Mouse (Mus musculus) adrenal gland, postnatal 25 days (tissue): ENCODE data around the gene Kctd15. TPM values are rescaled to one million over a fixed set of nuclear protein-coding genes. Genes with fewer than 3 reads are reported as not detected.
A peak's percentile ranks its signal among the peaks of the same experiment; 100 is the strongest.

Experiments used
- DNase-seq: peaks from one replicate; pipeline ENCODE4 v3.0.0; 2021; ENCODE audit warnings: mixed read lengths
- long read RNA-seq: library from polyadenylated mRNA; stranded (forward); transcript quantifications from one replicate; pipeline ENCODE4 v2.0.0, GENCODE M21; 2021
- total RNA-seq: library from RNA; stranded (reverse); gene quantifications from 2 replicates; pipeline ENCODE4 v1.2.3, GENCODE M21; 2021

Kctd15 gene
- total RNA-seq = 9.4 and 9.7 TPM in 2 replicates
- long read RNA-seq, partial matches to known transcripts = 2 of 7 reads
- long read RNA-seq, other reads (novel, unspliced or antisense) = 1 of 7 reads

DNA sequence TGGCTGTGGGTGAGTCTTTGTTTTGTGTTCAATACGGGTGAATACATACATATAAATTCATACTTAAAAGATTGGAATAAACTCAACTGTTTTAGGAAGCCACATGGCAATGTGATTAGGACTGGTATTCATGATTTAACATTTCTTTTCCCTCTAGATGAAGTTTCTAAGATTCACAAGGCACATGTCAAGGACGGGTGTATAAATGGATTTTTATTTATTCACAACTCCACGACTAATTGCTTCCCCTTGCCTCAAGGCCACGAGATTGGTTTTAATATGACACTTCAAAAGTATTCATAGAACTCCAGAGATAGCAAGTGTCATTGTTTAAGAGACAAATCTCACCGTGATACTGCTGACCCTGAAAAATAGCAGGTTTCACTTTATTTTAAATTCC is at the start of gene Kctd15:
Gene Kctd15, minus strand, starts transcription at position 101 of the 400 bp plus-strand sequence.
- no peak for DNase-seq

DNA sequence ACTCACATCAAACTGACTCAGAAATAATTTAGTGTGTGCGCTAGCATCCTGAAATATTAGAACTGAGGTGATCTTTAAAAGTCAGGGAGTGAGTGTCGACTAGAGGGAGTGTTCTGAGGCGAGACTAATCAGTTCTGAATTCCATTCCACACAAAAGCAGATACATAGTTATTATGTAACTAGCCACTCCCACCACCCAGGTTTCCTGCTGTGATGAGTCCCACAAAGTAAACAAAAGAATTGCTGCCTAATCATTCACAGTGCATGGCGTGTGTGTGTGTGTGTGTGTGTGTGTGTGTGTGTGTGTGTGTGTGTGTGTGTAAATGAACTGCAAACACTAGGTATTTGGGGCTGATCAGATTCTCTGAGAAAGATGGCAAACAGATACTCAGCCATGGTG is 47.9 kb upstream of the Kctd15 start:
- DNase-seq = no peak

DNA sequence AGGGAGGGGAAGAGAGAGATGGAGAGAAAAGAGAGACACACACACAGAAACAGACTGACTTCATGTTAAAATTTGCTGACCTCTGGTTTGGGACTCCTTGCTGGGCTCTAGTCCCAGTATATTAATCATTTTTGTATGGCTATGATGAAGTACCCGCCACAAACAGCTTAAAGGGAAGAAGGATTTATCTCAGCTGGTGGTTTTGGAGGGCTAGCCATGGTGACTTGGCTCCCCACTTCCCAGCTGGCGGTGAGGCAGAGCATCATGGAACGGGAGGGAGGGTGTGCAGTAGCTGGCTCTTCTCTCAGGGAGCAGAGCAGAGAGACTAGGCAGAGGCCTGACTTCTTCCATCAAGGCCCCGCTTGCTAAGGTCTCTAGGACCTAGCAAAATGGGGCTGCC is 46.9 kb upstream of the Kctd15 start:
- DNase-seq = no peak

DNA sequence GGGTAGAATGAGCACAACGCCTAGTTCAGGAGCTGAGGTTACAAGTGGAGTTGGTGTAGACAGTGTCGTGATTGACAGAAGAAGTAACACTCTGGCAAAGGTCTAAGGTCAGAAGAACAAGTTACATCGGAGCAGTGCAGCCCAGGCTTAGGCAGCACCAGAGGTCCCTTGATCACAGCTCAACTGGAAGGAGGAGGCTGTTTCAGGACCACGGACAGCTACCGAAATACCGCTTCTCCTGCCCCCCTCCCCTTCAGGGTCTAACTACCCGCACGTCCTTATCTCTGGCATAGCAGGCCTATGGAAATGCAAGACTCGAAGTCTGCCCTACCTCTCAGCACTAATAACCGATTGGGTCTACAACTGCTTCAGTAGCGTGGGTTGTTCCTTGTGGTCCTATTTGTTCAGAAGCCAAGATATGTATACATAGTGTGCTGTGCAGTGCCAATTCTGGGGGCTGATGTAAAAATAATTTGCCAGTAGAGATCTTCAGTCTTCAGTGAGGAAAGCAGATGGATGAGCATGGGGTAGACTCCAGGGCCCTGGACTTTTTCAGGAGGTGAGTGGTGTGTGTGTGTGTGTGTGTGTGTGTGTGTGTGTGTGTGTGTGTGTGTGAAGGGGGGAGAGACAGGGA is 46.3 kb upstream of the Kctd15 start:
- peak; percentile 50 for DNase-seq

DNA sequence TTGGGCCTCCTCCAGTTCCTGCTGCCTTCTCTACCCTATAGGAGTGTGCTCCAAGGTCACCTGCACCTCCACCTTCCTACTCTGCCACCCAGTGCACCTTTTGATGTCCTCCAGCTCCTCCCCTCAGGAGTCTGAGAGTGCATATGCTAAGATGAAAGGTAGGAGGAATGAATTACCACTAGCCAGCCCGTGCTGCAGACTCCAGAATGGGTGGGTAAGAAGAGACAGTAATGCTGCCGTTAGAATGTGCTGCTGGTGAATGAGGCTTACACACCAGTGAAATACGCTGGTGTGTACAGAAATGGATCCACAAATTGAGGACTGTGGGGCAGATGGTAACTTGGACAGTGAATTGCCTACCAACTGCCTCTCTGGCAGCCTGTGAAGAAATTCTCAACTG is 43.4 kb upstream of the Kctd15 start:
- DNase-seq = no peak

DNA sequence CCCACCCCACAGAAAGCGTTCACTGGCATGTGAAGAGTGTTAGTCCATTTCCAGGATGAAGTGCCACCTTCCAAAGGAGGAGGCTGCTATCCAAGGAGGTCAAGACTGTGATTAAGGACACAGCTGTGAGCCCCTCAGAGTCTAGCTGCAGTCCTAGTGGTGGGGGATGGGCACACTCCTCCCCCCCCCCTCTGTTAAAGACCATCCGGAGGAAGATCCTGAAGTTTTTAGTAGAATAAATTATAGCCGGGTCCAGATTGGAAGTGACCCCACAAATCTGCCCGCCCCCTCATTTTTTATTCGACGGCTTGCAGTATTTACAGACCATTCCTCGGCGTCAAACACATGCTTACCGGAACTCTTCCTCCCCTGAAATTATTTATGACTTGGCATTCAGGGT is 41.7 kb upstream of the Kctd15 start:
- no peak for DNase-seq

DNA sequence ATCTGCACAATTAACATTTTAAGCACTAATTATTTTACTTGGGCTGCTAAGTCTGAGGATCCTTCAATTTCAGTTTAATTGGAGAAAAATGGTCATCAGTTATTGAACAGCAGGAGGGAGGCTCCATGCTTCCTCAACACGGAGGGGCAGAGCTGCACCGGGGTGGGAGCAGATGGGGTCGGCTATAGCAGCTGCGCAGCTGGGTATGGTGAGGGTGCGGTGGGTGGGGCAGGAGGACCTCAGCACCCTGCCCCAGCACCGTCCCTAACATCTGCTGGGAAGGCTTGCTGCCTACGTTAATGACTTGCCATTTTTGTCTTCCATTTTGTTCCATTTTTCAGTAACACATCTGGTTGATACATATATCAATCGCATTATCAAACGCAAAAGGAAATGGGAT is 39.6 kb upstream of the Kctd15 start:
- no peak for DNase-seq

DNA sequence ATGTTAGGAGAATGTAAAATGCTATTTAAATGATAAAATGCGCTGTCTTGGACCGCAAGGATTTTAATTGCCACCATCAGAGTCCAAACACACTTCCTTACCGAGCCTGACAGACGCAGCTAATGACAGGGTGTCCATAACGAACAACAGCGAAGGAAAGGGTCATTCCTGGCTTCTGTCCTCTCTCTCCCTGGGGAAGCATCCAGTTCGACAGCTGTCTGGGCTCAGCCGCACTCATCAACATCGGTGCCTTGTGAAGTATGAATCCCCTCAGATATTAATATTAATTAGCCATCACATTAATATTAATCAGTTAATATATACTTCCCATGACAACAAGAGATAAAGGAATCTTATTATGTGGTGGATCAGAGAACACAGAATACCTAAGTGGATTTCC is 38.4 kb upstream of the Kctd15 start:
- DNase-seq = no peak

DNA sequence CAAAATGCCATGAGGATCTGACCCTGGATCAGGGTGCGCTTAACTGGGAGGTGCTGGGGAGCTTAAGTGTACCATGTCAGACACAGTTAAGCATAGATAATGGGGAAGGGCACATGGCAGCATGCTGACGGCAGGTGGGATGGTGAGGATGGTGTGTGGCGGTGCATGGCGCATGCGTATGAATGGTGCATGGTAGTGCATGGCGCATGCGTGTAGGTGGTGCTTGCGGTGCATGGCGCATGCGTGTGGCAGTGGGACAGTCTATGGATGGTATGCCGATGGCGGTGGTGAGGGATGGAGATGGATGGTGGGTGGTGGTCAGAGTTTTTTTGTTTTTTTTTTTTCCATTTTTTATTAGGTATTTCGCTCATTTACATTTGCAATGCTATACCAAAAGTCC is 37.4 kb upstream of the Kctd15 start:
- no peak for DNase-seq

DNA sequence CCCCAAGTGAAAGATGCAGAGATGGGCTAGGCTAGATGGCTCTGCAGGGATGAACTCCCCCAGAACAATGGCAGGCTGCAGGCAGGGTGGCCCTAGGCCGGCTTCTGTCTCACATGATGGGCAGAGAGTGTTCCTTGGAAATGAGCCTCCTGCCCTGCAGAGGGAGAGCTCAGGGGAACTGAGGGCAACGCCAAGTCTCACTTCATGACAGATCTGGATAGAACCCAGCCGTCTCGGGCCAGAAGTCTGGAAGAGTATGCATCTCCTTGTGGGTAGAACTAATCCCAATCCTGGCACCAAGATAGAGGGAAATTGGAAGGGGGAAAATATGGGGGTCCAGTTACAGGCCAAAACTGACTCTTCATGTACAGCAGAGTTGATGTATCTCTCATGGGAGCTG is 36.5 kb upstream of the Kctd15 start:
- peak; percentile 16 for DNase-seq

DNA sequence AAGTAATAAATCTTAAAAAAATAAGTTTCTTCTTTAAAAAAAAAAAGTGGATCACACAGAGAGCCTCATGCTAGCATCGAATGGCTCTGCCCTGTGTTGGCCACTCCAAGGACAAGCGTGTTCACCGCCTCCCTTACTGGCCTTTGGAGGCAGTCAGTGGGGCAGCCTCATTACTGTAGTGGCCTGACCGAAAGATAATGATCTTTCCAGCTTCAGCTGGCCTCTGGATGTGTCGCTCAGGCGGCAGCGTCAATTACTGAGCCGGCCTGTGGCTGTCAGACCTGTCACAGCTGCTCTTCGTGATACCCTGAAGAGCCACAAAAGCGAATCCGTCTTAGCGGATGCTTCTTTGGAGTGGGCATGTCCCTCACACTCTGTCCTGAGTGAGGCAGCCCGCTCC is 33.6 kb upstream of the Kctd15 start:
- no peak for DNase-seq

DNA sequence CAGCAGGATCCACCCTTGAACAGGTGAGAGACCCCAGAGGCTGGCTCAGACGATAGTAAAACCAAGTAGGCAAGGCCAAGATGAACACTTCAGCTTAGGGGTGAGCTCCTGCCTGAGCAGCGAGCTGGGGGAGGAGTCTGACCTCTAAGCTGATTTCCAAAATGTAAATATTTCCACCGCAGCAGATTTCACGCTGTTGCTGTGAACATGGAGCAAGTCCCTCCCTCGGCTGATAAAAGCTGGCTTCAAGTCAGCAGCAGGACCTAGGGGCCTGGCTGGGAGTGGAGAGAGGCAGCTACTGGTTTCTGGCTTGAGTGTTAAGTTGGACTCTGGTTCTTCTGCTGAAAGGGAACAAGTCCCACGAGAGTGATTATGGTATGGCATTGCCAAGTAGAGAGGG is 32.5 kb upstream of the Kctd15 start:
- DNase-seq = no peak

DNA sequence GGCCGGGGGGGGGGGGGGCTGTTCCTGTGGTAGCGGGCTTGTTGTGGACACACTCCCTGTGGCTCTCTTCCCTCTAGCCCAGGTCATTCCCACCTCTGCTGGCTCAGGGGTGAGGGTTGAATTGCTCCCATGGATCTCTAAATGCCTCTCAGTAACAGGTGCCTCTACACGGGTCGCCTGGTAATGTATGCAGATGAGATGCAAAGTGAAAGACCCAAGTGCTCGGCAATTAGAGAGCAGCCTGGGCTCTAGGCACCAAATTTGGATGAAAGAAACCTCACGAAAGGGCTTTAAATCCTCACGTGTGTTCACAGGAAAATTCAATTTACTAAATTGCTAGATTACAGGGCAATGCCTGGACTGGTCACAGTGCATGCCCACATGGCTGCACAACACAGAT is 29.3 kb upstream of the Kctd15 start:
- DNase-seq = no peak

DNA sequence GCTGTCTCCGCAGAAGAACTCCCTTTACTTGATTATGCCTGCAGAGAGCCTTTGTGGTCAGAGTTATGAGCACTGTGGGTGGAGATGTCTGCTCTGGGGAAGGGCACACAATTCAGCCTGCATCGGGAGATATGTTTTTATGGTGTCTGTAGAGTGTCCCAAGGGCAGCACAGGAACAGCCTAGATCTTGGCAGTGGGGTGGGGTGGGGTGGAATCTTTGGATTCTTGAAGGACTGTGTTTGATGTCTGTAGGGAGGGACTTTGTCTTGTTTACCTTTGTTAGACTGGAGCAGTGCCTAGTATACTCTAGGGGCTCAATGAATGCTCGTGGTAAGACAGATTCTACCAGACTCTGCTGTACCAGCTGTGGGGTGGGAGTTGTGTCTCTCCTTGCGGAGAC is 28.6 kb upstream of the Kctd15 start:
- no peak for DNase-seq

DNA sequence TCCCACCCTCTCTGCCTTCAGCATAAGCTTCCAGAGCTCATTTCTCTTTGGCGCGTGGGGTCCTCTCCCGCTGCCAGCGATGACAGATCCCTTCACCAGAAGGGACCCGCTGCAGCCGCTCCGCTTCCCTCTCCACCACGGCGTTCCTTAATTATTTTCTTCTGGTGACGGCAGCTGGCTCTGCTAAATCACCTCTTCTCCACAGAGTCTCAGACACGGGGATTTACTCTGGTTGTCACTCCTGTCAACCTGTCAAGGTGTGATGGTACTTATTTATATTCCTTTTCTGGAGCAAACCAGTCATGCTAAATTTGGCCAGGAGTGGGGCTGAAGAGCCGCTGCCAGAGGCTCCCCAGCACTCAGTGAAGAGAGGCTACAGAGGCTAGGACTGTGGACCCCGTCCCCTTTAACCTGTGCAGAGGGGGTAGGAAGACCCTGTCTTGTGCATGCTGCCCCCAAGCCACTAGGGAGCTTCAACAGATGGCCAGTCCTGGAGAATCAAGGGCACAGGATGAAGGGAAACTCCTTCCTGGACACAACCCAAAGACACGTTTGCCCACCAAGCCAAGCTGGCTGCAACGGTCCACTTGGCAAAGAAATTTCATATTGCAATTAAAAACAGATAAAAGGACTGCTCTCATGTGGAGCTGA is 24.4 kb upstream of the Kctd15 start:
- DNase-seq = no peak

DNA sequence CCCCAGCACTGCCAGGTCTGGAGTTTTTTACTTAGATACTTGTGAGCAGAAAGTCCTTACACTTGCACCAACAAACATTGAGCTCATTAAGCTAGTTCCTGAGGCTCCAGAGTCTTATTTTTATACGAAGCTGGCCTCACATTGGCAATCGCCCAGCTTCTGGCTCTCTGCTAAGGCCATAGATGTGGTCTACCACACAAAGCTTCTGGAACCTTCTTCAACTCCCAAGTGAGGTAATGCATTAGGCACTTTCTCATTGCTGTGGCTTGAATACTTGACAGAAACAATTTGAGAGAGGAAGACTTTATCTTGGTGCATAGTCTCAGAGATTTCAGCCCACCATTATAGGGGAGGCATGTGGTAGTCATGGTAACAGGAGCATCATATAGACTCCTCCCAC is 23.4 kb upstream of the Kctd15 start:
- DNase-seq = no peak

DNA sequence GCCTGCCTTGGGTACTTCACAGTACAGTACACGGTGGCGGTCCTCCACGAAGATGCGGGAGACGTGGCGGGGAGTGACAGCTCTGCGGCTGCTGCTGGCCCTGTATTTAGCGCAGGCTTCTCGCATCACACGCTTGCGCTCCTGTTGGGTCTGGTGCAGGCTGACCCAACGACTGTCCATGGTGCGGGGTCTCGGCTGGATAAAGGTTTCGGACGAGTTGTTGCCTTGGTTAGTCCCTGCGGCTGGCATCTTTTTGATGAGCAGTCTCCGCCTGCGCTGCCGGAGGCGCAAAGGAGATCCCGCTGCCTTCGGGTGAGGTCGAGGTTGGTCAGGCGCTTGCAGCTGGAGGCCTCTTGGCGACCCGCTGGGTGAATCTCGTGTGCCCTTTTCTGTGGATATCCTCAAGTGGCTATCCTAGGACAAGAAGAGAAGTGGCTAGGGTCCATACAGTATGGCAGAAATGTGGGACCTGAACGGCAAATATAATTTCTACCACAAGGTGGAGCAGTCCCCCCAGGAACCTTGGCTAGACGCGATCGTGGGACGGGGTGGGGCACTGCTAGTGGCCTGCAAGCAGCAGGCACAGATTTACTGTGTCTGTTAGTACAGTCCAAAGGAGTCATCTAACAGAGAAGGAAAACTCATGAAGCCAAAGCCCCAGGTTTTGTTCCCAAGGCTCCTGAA is 19.4 kb upstream of the Kctd15 start:
- DNase-seq = peak; percentile 75

DNA sequence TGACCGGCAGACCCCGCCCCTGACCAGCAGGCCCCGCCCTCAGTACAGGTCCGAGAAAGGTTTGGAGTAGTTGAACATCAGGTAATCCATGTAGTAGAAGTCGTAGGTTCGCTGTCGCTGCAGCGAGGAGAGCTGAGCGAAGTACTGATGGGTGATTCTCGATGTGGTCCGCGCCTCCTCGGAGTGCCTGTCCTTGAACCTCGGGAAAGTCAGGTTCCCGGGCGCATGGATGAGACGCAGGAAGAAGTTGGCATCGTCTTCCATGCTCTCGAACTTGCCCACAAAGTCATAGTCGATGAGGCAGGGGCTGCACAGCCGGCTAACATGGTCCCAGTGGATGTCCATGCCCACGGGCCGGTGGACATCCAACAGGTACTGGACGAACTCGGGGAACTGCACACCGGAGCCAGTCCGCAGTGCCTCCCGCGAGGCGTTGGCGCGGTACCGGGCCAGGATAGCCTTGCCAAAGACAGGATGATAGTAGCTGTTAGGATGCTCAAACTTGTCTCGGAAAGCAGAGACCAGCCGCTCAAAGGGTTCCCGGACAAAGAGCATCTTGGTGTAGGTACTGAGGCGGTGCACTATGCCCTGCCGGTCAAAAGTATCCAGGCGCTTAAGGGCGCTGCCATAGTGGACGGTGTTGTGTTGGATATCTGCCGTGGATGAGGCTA is 18.7 kb upstream of the Kctd15 start:
- no peak for DNase-seq

DNA sequence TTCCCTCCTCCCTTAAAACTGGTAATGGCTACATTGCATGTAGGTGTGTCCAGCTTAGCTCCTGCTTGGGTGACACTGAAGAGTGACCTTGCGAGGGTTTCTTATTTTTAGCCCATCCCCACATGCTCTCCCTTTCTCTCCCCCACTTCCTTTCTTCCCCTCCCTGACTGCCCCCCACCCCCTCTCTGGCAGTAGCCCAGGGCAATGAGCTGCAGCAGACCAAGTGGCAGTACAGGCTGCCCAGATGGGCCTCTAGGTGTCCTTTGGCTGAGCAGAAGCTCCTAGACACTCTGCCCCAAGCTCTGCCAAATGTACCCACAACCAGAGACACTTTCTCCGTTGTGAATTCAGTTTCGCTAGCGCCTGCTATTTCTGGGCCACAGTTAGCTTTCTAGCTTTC is 16.4 kb upstream of the Kctd15 start:
- DNase-seq = no peak

DNA sequence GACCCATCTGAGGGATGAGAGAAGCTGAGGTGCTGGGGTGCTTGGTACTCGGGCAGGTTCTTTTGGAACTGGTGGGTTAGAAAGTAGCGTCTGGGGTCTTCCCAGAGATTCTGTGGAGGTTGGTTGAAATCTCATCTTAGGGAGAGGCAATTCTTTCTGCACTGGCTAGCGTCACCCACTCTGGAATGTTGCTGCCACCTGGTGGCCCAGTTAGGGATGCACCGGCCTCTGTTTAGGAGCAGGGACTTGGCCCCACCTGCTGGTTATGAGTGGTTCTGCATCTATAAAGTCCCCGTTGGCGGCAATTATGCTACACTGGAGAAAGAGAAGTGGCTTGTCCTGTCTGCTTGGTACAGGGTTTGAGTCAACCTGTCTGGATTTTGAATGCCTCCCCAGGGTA is 15.4 kb upstream of the Kctd15 start:
- peak; percentile 87 for DNase-seq

DNA sequence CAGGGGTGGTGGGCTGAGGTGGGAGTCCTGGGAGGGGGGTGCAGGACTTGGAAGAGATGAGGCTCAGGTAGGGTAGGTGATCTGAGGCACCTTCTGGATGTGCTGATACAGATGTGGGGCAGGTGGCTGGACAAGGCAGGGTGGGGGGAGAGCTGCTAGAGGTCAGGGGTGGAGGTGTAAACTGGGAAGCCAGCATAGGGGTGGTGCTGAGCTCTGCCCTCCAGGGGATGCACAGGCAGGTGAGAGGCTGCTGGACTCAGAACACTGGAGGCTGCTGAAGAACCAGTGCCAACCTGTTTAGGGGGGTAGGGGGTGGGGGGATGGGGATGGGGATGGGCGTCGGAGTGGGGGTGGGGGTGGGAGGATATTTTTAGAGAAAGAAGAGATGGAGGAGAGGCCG is 14.2 kb upstream of the Kctd15 start:
- no peak for DNase-seq

DNA sequence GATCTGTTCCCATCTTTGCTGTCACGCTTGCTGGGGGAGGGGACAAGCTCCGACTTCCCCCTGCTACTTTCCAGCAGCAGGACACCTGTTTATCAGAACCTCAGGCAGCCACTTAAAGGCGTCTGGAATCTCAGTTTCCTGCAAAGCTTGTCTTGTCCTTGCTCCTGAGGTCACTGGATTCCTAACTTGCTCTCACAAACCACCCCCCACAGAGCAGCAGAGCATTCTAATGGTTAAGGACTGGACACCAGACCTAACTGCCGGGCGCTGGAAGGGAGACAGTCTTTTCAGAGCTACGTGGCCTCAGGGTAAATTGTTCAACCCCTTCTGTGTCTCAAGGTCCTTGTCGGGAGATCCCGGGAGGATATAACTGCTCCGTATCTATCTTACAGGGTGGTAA is 12.8 kb upstream of the Kctd15 start:
- no peak for DNase-seq

DNA sequence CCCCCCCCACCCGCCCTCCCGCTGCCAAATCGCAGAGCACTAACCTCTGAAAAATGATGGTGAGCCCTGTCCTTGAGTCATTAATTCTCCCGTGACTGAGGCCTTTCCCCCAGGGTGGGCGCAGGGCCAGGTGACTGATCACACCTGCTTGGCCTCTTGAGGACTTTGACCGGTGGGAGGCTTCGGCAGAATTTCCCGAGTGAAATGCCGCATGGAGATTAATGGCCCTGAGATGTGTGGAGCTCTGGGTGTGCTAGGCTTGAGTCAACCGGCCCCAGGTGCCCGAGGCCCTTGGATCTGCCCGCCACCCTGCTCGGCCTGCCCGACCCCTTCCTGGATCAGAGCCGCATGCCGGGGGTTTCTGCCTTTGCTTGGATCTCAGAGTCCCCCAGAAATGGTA is 11.3 kb upstream of the Kctd15 start:
- DNase-seq = no peak
